Mouse (Mus musculus) embryonic facial prominence, embryonic 10.5 days (tissue): ENCODE measurements at regions not wholly inside any gene's neighbourhood (a gene's known extent, or its start where the extent isn't known, plus 50 kb on each side); places are given as distances from the start of the nearest gene placed in this dataset.

Experiments used
- DNase-seq: peaks from one replicate; pipeline ENCODE4 v3.0.0-alpha.2; 2017; ENCODE audit warnings: low spot score
- H3K27ac ChIP-seq: fragments of 300-500 bp; sonication (generic); replicated peaks from 2 replicates; pipeline ENCODE4 v1.5.1; 2016; ENCODE audit warnings: mild to moderate bottlenecking
- H3K27me3 ChIP-seq: fragments of 300-500 bp; sonication (generic); replicated peaks from 2 replicates; pipeline ENCODE4 v1.6.1; 2016; ENCODE audit warnings: low read depth, mild to moderate bottlenecking; ENCODE audit not compliant: poor library complexity, severe bottlenecking
- H3K36me3 ChIP-seq: fragments of 300-500 bp; sonication (generic); replicated peaks from 2 replicates; pipeline ENCODE4 v1.6.1; 2016; ENCODE audit warnings: mild to moderate bottlenecking, moderate library complexity
- H3K4me1 ChIP-seq: fragments of 300-500 bp; sonication (generic); 2 replicates; pipeline ENCODE4 v1.6.1; 2016
- H3K4me3 ChIP-seq: fragments of 300-500 bp; sonication (generic); 2 replicates; pipeline ENCODE4 v1.5.1; 2016; ENCODE audit warnings: mild to moderate bottlenecking, moderate library complexity
- H3K9me3 ChIP-seq: fragments of 300-500 bp; sonication (generic); 2 replicates; pipeline ENCODE4 v1.6.1; 2016; ENCODE audit warnings: mild to moderate bottlenecking
- WGBS: fragments of 180-500 bp; shearing (Covaris S2); methylation state at CpG from one replicate; pipeline ENCODE4 v1.1.7; 2016; 5-methylcytosine and 5-hydroxymethylcytosine counted together

GRCm38 (mm10) chr17:67499783-67500641 is 132.5 kb downstream of the Lrrc30 start:
- peaks cover 19% of the 10 kb centered on the region for H3K4me1 ChIP-seq
- no peak for DNase-seq
- no peaks in the 10 kb centered on the region for H3K9me3 ChIP-seq
- H3K4me3 ChIP-seq: no peak overlapping the region
- no peak overlapping the region for H3K27ac ChIP-seq
- H3K27me3 ChIP-seq: no peaks in the 10 kb centered on the region
- no peaks in the 10 kb centered on the region for H3K36me3 ChIP-seq
- WGBS: 66% methylated on average over 28 of the region's 28 CpGs

GRCm38 (mm10) chr17:67497380-67497779 is 135.1 kb downstream of the Lrrc30 start:
- WGBS: 90% methylated on average over 8 of the region's 8 CpGs
- Histone ChIP-seq H3K27me3 (no peaks in the 10 kb centered on the region), H3K27ac (no peak overlapping the region), H3K9me3 (no peaks in the 10 kb centered on the region), H3K4me1 (peaks cover 21% of the 10 kb centered on the region), H3K4me3 (no peak overlapping the region), H3K36me3 (no peaks in the 10 kb centered on the region)
- no peak for DNase-seq

DNA sequence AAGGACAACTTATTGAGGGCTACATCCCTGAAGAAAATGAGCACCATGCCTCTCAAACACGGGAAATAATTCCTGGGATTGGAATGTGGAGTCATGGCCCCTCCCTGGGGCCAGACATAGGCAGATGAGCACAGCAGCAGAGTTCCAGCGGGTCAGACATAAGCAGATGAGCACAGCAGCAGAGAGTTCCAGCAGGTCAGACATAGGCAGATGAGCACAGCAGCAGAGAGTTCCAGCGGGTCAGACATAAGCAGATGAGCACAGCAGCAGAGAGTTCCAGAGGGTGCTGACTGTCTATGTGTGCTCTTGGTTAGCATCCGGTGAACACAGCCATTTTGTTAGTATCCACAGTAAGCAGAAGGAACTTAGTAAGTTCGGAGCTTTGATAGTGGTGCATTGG is 126.2 kb upstream of the Ptprm start:
- WGBS: 77% methylated on average over 5 of the region's 5 CpGs
- H3K4me3 ChIP-seq: 0 out of 2 replicates have a peak overlapping the region, but pooled peaks have one; percentile 21

GRCm38 (mm10) chr17:67473137-67473536 is 118.9 kb upstream of the Ptprm start:
- no peaks in the 10 kb centered on the region for H3K27me3 ChIP-seq
- 24% methylated on average over 2 of the region's 2 CpGs for WGBS

More for the DNA sequence above, 126.2 kb upstream of the Ptprm start:
- Histone ChIP-seq H3K27ac (no peak overlapping the region), H3K9me3 (peaks cover 5% of the 10 kb centered on the region; the same call in 1 of the 2 replicates), H3K27me3 (no peaks in the 10 kb centered on the region), H3K36me3 (no peaks in the 10 kb centered on the region), H3K4me1 (no peaks in the 10 kb centered on the region)
- DNase-seq: peak; percentile 18

GRCm38 (mm10) chr17:67458851-67459421 is 104.7 kb upstream of the Ptprm start:
- H3K9me3 ChIP-seq: no peaks in the 10 kb centered on the region
- WGBS: 83% methylated on average over 4 of the region's 4 CpGs
- no peak overlapping the region for H3K27ac ChIP-seq
- no peaks in the 10 kb centered on the region for H3K27me3 ChIP-seq
- H3K4me1 ChIP-seq: no peaks in the 10 kb centered on the region
- no peak for DNase-seq
- no peaks in the 10 kb centered on the region for H3K36me3 ChIP-seq
- H3K4me3 ChIP-seq: no peak overlapping the region

More at GRCm38 (mm10) chr17:67473137-67473536, 118.9 kb upstream of the Ptprm start:
- DNase-seq: peak; percentile 82
- Histone ChIP-seq H3K9me3 (peaks cover 5% of the 10 kb centered on the region; the same call in 1 of the 2 replicates), H3K4me3 (no peak overlapping the region), H3K4me1 (peaks cover 14% of the 10 kb centered on the region), H3K36me3 (no peaks in the 10 kb centered on the region), H3K27ac (no peak overlapping the region)

DNA sequence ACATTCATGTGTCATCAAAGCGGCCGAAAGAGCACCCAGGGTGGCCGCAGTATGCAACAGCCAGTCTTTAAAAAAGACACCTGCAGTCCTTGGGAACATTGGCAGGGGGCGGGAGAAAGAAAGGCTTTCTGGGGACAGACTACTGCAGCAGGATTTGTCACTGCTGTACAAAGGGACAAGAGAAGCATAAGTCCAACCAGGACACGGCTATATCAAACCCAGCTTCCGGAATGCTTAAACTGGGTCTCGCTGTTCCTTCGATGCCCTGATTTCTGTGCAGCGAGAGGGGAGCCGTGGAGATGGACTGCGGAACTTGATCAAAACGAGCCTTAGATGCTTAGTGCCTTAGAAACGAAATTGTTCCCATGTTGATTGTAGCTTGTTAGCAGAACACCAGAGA is 97.7 kb upstream of the Ptprm start:
- no peak for DNase-seq
- H3K36me3 ChIP-seq: no peaks in the 10 kb centered on the region
- WGBS: 82% methylated on average over 13 of the region's 13 CpGs
- no peak overlapping the region for H3K27ac ChIP-seq
- H3K27me3 ChIP-seq: no peaks in the 10 kb centered on the region
- H3K4me1 ChIP-seq: peaks cover 5% of the 10 kb centered on the region; the same call in 1 of the 2 replicates
- no peak overlapping the region for H3K4me3 ChIP-seq
- no peaks in the 10 kb centered on the region for H3K9me3 ChIP-seq

DNA sequence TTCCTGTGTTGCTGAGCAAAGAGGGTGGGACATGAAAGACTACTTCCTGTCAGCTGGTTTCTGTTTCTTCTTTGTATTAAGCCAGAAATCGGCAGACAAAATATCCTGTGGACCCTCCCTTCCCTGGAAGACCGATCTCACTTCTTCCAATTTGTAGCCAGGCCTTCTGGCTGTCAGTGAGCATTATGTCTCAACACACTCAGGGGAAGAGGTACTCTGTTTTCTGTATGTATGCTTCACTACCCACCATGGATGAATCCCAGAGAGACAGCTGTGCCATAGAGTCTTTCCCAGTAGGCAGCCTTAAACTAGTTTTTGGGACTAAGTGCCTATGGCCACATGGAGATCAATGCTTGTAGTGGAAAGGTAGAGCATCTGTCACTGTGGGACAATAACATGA is 96.8 kb upstream of the Ptprm start:
- Histone ChIP-seq H3K27ac (no peak overlapping the region), H3K27me3 (no peaks in the 10 kb centered on the region), H3K4me3 (no peak overlapping the region), H3K4me1 (peaks cover 5% of the 10 kb centered on the region; the same call in 1 of the 2 replicates), H3K36me3 (no peaks in the 10 kb centered on the region), H3K9me3 (no peaks in the 10 kb centered on the region)
- no peak for DNase-seq
- WGBS: 50% methylated on average over 2 of the region's 2 CpGs

DNA sequence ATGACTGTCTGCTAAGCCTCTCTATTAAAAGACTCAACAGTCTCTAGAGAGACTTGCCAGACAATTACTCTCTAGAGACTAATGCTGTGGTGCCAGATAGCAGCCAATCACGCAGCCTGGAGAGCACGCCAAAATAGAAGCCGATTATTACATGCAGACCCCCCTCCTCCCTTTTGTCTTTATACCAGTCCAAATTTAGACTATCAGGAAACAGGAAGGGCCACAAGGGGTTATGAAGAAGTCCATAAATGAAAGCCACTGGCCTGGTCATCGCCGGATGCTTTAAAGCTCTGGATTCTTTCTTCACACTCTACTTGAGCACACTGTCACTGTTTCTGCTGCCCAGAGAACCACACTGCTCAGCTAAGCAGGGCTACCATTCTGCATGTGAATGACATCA is 95.8 kb upstream of the Ptprm start:
- H3K9me3 ChIP-seq: no peaks in the 10 kb centered on the region
- H3K27me3 ChIP-seq: no peaks in the 10 kb centered on the region
- 84% methylated on average over 5 of the region's 5 CpGs for WGBS
- H3K4me3 ChIP-seq: no peak overlapping the region
- no peaks in the 10 kb centered on the region for H3K36me3 ChIP-seq
- DNase-seq: no peak
- no peak overlapping the region for H3K27ac ChIP-seq
- H3K4me1 ChIP-seq: peaks cover 5% of the 10 kb centered on the region; the same call in 1 of the 2 replicates

DNA sequence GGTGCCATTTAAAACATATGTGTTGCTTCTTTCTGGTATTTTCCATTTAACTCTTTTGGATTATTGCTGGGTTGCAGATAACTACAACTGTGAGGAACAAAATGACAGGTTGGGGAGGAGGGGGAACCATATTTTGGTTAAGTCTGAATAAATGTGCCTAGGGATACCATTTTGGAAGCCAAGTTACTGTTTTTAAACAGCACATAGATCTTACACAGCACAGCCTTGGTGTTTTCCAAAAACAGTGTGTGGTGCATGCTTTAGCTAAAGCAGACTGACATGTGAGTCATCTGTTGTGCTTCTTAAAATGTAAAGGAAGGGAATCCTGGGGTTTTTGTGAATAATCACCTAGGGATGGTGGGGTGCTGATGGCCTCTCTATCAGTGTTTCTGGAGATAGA is 91.7 kb upstream of the Ptprm start:
- DNase-seq: no peak
- Histone ChIP-seq H3K36me3 (no peaks in the 10 kb centered on the region), H3K4me1 (peaks cover 5% of the 10 kb centered on the region; the same call in 1 of the 2 replicates), H3K4me3 (no peak overlapping the region), H3K27me3 (no peaks in the 10 kb centered on the region), H3K27ac (no peak overlapping the region), H3K9me3 (peaks cover 7% of the 10 kb centered on the region; the same call in 1 of the 2 replicates)

GRCm38 (mm10) chr17:67440961-67441360 is 86.7 kb upstream of the Ptprm start:
- Histone ChIP-seq H3K4me3 (no peak overlapping the region), H3K4me1 (no peaks in the 10 kb centered on the region), H3K27me3 (no peaks in the 10 kb centered on the region), H3K9me3 (peaks cover 7% of the 10 kb centered on the region; the same call in 1 of the 2 replicates), H3K27ac (no peak overlapping the region), H3K36me3 (no peaks in the 10 kb centered on the region)
- DNase-seq: no peak
- WGBS: 87% methylated on average over 2 of the region's 2 CpGs

- Histone ChIP-seq H3K4me3 (no peak overlapping the region), H3K36me3 (no peaks in the 10 kb centered on the region), H3K27ac (no peak overlapping the region), H3K4me1 (no peaks in the 10 kb centered on the region), H3K9me3 (no peaks in the 10 kb centered on the region), H3K27me3 (no peaks in the 10 kb centered on the region)
- no peak for DNase-seq
- WGBS: 90% methylated on average over 4 of the region's 4 CpGs
These were observed 65.9 kb upstream of the Ptprm start for GRCm38 (mm10) chr17:67419956-67420711.

- H3K4me1 ChIP-seq: no peaks in the 10 kb centered on the region
- WGBS: 87% methylated on average over 8 of the region's 8 CpGs
- H3K4me3 ChIP-seq: no peak overlapping the region
- no peaks in the 10 kb centered on the region for H3K27me3 ChIP-seq
- H3K27ac ChIP-seq: no peak overlapping the region
- H3K36me3 ChIP-seq: no peaks in the 10 kb centered on the region
- DNase-seq: no peak
- no peaks in the 10 kb centered on the region for H3K9me3 ChIP-seq
These were observed 58.4 kb upstream of the Ptprm start for GRCm38 (mm10) chr17:67412546-67413250.
